Mouse (Mus musculus) G1E-ER4 (cell line): ENCODE measurements around the gene Oxsr1. TPM values are rescaled to one million over a fixed set of nuclear protein-coding genes. Genes with fewer than 3 reads are reported as not detected.

ENCODE experiments used
- GATA1 ChIP-seq: IDR thresholded peaks from one replicate; pipeline ENCODE4 v1.8.0; 2012; ENCODE audit warnings: low read length, inconsistent platforms
- polyA plus RNA-seq: library from polyadenylated mRNA; stranded (reverse); fragments of >175 nt; gene quantifications from 2 replicates; pipeline ENCODE4 v1.2.3, GENCODE M21; 2012

The Oxsr1 gene
- polyA plus RNA-seq, result 27.0 and 32.4 TPM in 2 replicates

DNA sequence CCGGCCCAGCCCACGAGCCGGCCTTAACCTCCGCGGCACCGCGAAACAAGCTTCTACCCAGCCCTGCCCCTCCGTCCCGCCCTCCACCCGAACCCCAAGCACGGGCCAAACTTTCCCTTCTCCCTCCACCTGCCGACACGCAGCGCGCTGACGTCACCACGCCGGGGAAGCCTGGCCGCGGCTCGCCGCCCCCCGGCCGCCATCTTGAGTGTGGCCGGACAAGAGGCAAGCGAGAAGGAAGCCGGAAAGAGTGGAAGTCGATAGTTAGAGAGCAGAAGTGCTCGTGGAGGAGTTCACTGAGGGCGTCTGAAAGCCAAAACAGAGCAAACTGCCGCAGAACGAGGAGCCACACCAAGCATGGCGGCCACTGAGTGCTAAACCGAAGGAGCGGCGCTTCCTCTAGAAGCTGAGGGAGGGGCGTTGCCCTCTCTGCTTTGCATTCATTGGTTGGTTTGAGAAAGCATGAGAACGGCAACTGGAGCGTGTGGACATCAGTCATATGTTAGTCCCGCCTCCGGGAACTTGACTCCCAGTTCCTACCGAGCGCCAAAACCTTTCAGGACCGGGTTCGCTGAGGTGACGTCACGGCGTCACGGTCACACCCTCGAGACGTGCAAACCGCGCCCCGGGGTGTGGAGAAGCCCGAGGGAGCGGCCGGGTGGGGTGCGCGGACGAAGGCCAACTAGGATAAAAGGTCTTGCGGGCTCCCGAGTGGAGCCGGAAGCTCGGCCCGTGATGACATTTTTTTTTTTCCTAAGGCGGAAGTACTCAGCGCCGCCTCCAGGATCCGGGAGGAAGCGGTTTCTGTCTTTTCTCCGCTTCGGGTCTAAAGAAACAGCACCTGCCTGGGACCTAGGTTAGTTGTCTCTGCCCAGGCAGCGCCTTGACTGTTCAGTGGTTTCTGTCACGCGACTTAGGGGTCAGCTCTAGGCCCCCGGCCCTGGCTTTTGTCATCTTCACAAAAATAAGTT lies at the start of gene Oxsr1:
Gene Oxsr1 (minus strand): TSS at position 139 of the 971 bp plus-strand sequence.
- no peak for TF ChIP-seq GATA1

- TF ChIP-seq GATA1, result no peak
Observed at GRCm38 (mm10) chr9:119371251-119371650, 49.0 kb upstream of the Oxsr1 start.

DNA sequence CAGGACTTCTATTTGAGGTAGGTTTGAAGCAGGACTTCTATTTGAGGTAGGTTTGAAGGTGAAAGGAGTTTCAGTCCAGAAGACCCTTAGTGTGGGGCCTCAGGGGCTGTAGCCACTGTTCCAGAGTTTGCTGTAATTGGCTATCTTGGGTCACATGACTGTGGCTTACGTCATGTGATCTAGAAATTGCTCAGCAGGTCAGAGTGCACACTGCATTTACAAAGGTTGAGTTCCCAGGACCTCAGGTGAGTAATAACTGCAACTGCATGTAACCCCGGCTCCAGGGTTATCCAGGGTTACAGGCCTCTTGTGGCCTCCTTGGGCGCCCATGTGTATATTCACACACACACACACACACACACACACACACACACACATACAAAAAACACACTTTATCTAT lies 46.1 kb upstream of the Oxsr1 start:
- TF ChIP-seq GATA1, result no peak

- TF ChIP-seq GATA1, result no peak
Observed at GRCm38 (mm10) chr9:119365284-119365683, 43.1 kb upstream of the Oxsr1 start, which contains the start of gene Slc22a14. Gene Slc22a14, minus strand, starts transcription at chr9:119365553.

DNA sequence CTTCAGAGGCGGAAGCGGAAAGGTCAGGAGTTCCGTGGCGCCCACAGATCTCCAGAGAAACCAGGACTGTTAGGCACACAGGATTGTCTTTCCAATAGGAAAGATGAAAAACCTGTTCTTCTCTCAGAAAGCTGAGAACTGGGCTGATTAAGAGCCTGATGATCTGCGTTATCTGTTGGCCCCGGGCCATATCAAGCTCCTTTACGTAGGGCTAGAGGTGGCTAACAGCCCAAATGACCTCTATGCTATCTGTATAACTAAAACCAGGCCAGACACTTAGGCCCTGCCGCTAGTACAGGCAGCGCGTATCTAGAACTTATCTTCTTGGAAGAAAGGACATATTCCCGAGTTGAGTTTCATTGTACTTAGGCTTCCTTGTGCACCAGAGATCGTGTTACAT lies 41.0 kb upstream of the Oxsr1 start:
- TF ChIP-seq GATA1, result no peak

DNA sequence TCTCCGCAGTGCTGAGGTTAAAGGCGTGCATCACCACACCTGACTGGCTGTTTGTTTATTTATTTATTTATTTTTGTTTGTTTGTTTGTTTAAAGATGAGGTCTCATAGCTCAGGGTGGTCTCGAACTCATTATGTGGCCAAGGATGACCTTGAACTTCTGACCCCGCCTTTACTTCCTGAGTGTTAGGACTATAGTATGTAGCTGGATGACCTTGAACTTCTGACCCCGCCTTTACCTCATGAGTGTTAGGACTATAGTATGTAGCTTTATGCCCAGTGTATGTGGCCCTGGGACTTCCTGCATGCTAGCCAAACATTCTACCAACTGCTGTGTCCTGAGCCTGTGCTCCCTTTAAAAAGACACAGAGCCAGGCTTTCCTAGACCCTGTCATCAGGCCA lies 39.2 kb upstream of the Oxsr1 start:
- no peak for TF ChIP-seq GATA1

DNA sequence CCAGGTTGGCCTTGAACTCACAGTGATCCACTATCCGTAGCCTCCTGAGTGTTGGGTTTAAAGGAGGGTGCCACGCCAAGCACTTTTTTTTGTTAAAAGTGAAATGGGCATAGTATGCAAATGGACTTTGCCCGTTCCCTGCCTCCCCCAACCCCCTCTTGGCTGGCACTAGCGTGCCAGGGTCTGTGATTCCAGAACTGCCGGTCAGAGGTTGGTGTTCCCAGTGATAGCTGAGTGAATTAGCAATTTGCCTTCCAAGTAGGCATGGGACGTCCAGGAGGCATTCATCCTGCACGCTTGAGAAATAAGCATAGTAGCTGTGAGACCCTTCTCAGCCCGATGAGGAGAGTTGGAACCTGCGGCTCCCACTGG lies 35.8 kb upstream of the Oxsr1 start:
- TF ChIP-seq GATA1, result no peak

- no peak for TF ChIP-seq GATA1
Observed at GRCm38 (mm10) chr9:119357331-119358057, 35.3 kb upstream of the Oxsr1 start, which contains the start of gene Xylb. Gene Xylb, plus strand, starts transcription at chr9:119357381.

GRCm38 (mm10) chr9:119355943-119356342 lies 33.7 kb upstream of the Oxsr1 start:
- TF ChIP-seq GATA1, result no peak

GRCm38 (mm10) chr9:119353926-119354325 lies 31.7 kb upstream of the Oxsr1 start:
- TF ChIP-seq GATA1, result no peak

- no peak for TF ChIP-seq GATA1
Observed at GRCm38 (mm10) chr9:119352060-119352459, 29.8 kb upstream of the Oxsr1 start.

DNA sequence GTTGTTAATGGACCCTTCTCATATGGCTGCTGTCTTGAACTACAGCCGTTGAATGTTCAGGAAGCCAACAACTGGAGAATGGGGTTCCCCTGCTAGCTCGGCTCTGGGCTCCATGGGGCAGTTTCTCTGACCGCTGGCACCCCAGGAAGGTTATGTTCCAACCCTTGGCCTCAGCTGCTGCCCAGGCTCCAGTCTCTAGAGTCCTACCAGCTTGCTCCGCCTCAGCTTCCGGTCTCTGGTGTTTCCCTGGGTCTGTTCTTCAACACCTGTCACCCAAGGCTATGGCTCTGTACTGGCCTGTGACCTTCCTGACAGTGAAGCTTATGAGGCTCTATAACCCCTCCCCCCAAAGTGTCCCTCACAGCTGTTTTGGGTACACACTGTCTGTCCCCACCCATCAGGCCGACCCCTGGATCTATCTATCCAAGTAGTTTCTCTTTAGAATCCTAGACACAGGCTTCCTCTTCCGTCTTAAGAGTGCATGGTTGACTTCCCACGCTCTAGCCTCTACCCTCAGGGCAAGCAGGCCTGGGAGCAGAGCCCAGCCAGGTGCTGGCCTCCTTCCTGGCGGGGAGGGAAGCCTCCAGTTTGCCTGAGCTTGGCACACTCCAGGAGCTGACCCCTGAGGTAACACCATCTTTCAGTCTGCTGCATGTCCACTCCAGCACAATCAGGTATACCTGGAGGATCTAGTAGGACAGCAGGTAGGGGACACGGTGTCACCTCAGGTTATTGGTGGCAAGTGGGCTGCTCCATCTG lies 28.9 kb upstream of the Oxsr1 start:
- no peak for TF ChIP-seq GATA1

- TF ChIP-seq GATA1, result no peak
Observed at GRCm38 (mm10) chr9:119350531-119350930, 28.3 kb upstream of the Oxsr1 start.

DNA sequence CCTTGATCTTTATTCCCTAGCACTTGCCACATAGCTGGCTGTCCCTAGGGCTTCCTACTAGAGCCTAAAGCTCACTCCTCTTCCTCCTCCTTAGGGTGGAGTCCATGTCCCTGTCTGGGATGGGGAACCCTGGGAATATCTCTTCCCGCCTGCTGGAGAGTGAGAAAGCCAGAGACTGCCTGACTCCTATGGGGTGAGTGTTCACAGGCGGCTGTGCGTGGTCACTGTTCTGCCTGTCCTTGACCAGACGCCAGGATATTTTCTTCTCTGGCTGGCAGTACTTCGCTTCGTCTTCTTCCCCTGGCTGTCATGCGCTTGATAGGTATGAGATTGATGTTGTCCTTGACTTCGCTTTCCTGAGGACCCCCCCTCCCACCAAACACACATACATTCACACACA lies 24.1 kb upstream of the Oxsr1 start:
- no peak for TF ChIP-seq GATA1

- no peak for TF ChIP-seq GATA1
Observed at GRCm38 (mm10) chr9:119342728-119343127, 20.5 kb upstream of the Oxsr1 start.
